Mouse (Mus musculus) spleen, adult 2 months (tissue): ENCODE data around the gene Cbr4.

Experiments used
- CTCF ChIP-seq: fragments of 200-500 bp; IDR thresholded peaks from 2 replicates; pipeline ENCODE4 v1.5.1; 2011; ENCODE audit warnings: mild to moderate bottlenecking, inconsistent platforms; ENCODE audit not compliant: insufficient read depth, insufficient read length, insufficient replicate concordance; ENCODE audit errors: extremely low read depth
- POLR2A ChIP-seq: fragments of 200-500 bp; IDR thresholded peaks from 2 replicates; pipeline ENCODE4 v1.6.1; 2011; ENCODE audit warnings: low read depth, low read length, inconsistent platforms

DNA sequence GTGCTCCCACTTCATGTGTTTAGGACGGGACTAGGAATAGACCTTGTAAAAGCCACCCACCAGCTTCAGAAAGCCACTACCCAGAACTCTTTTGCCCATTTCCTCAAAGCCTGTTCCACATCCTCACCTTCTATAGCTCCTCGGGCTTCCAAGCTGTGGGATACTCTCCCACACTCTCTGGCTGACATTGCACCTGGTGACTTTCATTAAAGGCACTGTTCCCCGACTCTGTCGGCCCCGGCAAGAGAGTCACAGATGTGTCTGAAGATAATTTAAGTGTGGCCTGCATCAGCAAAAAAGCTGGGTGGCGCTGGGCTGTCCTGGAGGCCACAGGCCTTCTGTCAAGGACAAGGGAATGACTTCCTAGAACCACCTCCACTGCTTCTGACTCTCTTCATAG is 64.7 kb downstream of the Cbr4 start:
- TF ChIP-seq CTCF: no peak
- no peak for TF ChIP-seq POLR2A
